Mouse (Mus musculus) liver, embryonic 14.5 days (tissue): ENCODE results near the gene Scn1b. TPM values are rescaled to one million over a fixed set of nuclear protein-coding genes. Genes with fewer than 3 reads are reported as not detected.

ENCODE experiments used
- ATAC-seq: fragments of 200-750 bp; cut with Nextera tagmentation; 2 replicates; pipeline ENCODE4 v1.8.0; 2017; ENCODE audit warnings: moderate number of reproducible peaks, mild to moderate bottlenecking, moderate library complexity; ENCODE audit not compliant: insufficient read depth
- DNase-seq, 3 experiments: peaks; one replicate each; pipeline ENCODE4 v3.0.0-alpha.2; 2012 to 2013; ENCODE audit warnings: low read depth in 3 of 3, low spot score in 3 of 3
- H3K27ac ChIP-seq: fragments of 300-500 bp; sonication (generic); 2 replicates; pipeline ENCODE4 v1.5.1; 2014; ENCODE audit warnings: moderate library complexity, mild to moderate bottlenecking, control low read depth, inconsistent platforms
- H3K27me3 ChIP-seq: fragments of 300-500 bp; sonication (generic); 2 replicates; pipeline ENCODE4 v1.6.1; 2014; ENCODE audit warnings: mild to moderate bottlenecking, low read length, moderate library complexity; ENCODE audit not compliant: control insufficient read depth, insufficient read depth
- H3K36me3 ChIP-seq: fragments of 300-500 bp; sonication (generic); replicated peaks from 2 replicates; pipeline ENCODE4 v1.6.1; 2014; ENCODE audit warnings: low read depth; ENCODE audit not compliant: control insufficient read depth, insufficient read depth
- H3K4me1 ChIP-seq, 2 experiments: fragments of 200-500 bp in 1 of 2; fragments of 300-500 bp in 1 of 2; sonication (generic) in 1 of 2; replicated peaks; 2 replicates each; pipeline ENCODE4 v1.6.1; 2012 to 2014; ENCODE audit warnings: antibody characterized with exemption in 1 of 2, inconsistent platforms in 1 of 2, low read length in 1 of 2; ENCODE audit not compliant: control insufficient read depth in 2 of 2, insufficient read depth in 2 of 2
- H3K4me2 ChIP-seq: fragments of 300-500 bp; sonication (generic); 2 replicates; pipeline ENCODE4 v1.6.1; 2014; ENCODE audit warnings: low read depth, mild to moderate bottlenecking, control low read depth, moderate library complexity
- H3K4me3 ChIP-seq, 2 experiments: fragments of 200-500 bp in 1 of 2; fragments of 300-500 bp in 1 of 2; sonication (generic) in 1 of 2; 2 replicates each; pipeline ENCODE4 v1.5.1; 2012 to 2014; ENCODE audit warnings: low read depth in 2 of 2, low read length in 2 of 2, mild to moderate bottlenecking in 2 of 2, control low read depth in 1 of 2, inconsistent platforms in 1 of 2, moderate library complexity in 1 of 2; ENCODE audit not compliant: insufficient read depth in 1 of 2
- H3K9ac ChIP-seq: fragments of 300-500 bp; sonication (generic); replicated peaks from 2 replicates; pipeline ENCODE4 v1.6.1; 2014; ENCODE audit warnings: mild to moderate bottlenecking, control low read depth, moderate library complexity
- H3K9me3 ChIP-seq: fragments of 300-500 bp; sonication (generic); 2 replicates; pipeline ENCODE4 v1.6.1; 2016; ENCODE audit warnings: low read length, mixed read lengths; ENCODE audit not compliant: control insufficient read depth
- CTCF ChIP-seq: IDR thresholded peaks from 2 replicates; pipeline ENCODE4 v1.5.1; 2016; ENCODE audit warnings: antibody characterized with exemption, low read depth, control low read depth
- EP300 ChIP-seq: IDR thresholded peaks from 2 replicates; pipeline ENCODE4 v1.6.1; 2016; ENCODE audit warnings: antibody characterized with exemption, low read depth
- WGBS: fragments of 180-500 bp; shearing (Covaris S2); extraction: QIAGEN DNeasy Blood & Tissue Kit; methylation state at CpG from one replicate; pipeline ENCODE4 v1.1.7; 2014; ENCODE audit not compliant: insufficient replicate concordance; 5-methylcytosine and 5-hydroxymethylcytosine counted together
- polyA plus RNA-seq, 2 experiments: library from polyadenylated mRNA; depleted of rRNA in 1 of 2; stranded (reverse) in 1 of 2; unstranded in 1 of 2; fragments of >200 nt; fragmentation: Nextera tagmentation in 1 of 2; extraction: Ambion mirVana in 1 of 2; gene quantifications; 2 replicates each; pipeline versions ENCODE4 v1.2.1 to v1.2.3; 2012 to 2014

Scn1b gene
- polyA plus RNA-seq (2012; rRNA removed) (0.97 and 1.0 TPM in 2 replicates), polyA plus RNA-seq (2014; fragmentation: Nextera tagmentation; extraction: Ambion mirVana) (0.45 and 0.52 TPM in 2 replicates)

DNA sequence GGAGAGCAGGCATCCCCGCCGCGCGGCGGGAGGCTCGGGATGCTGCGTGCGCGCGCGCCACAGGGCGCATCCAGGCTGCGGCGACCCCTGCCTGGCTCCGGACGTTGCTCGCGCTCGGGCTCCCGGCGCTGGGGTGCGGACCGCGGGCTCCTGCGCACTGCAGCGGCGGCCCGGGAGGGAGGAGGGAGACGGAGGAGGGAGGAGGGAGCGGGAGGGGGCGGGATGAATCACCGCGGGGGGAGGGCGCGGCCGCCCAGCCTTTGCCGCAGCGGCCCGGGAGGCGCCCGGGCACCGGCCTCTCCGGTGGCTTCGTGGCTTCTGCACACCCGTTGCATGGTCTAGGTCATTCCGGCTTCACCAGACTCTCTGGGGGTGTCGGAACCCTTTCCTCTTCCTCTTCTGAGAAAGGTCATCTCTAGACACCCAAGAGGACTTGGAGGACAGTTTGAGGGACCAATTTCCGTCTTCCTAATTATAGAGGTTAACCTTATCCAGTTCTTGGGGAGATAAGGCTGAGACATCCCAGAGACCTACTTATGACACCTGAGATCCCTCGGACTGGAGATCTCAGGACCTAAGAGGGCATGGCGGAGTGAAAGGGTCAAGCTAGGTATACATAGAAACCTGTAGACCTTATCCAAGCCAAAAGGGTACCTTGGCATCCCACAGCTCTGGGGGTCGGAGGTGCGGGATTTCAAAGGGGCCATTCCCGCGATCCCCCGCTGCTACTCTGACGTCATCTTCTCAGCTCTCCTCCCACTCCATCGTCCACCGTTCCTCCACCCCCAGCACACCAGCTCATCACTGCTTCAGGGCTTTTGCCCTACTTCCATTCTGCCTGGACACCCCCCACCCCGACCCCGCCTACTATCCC, at the start of gene Scn1b:
Scn1b (minus strand) TSS at position 153 of the 874 bp plus-strand sequence.
- Histone ChIP-seq H3K27ac (no peak within 1 kb of the TSS), H3K27me3 (peaks cover 30% of the 10 kb centered on the region), H3K9ac (no peak within 1 kb of the TSS), H3K36me3 (peaks cover 3% of the 10 kb centered on the region), H3K9me3 (no peaks in the 10 kb centered on the region), H3K4me1 (0 out of 4 replicates have a peak, but pooled peaks cover 0 to 2% of the 10 kb centered on the region in 2 experiments), H3K4me2 (peak within 1 kb of the TSS; percentile 54), H3K4me3 (peak within 1 kb of the TSS; percentile 27 to 42)
- 3% methylated on average over 40 of the region's 60 CpGs for WGBS
- ATAC-seq, result peak; percentile 35; the same call in 1 of the 2 replicates
- TF ChIP-seq EP300, result no peak
- no peak for TF ChIP-seq CTCF
- DNase-seq, result no peak

DNA sequence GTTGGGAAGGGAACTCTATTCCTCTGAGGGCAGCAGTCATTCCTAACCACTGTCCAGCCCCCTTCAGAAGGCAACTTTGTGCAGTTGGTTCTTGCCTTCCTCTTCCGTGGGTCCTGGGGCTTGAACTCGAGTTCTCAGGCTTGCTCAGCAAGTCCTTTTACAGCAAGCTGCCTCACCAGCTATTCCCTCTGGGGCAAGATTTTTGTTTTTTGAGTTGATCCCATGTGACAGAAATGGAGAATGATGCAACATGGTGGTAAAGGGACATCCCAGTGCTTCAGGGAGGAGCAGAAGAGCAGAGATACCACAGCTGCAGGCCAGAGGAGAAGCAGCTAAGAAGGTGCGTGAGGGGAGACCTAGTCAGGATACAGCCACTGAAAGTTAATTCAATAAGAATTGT, 48.3 kb upstream of the Scn1b start:
- WGBS, result 55% methylated on average over 3 of the region's 3 CpGs
- H3K9ac ChIP-seq, result no peak overlapping the region
- no peak overlapping the region for H3K4me3 ChIP-seq
- TF ChIP-seq CTCF (no peak), EP300 (no peak)
- ATAC-seq, result no peak
- DNase-seq, result no peak
- no peak overlapping the region for H3K4me2 ChIP-seq
- no peaks in the 10 kb centered on the region for H3K36me3 ChIP-seq
- no peaks in the 10 kb centered on the region for H3K27me3 ChIP-seq
- no peak overlapping the region for H3K27ac ChIP-seq
- no peaks in the 10 kb centered on the region for H3K9me3 ChIP-seq
- H3K4me1 ChIP-seq, result no peaks in the 10 kb centered on the region

DNA sequence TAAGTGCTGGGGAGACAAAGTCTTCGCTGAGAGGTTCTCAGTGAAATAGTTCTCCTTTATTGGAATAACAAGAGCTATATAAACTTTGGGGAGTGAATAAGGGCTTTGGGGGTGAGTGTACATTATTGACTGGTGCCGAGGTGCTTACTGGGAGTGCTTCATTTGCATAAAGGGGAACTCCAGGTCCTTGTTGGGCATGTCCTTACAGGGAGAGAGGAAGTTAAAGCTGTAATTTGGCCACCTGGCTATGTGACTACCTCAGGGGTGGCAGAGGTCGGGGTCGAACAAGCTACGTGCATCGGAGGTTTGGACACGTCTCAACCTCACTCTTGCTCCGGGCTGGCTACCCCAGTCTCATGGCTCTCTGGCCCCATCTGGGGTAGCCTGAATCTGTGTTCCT, 47.7 kb upstream of the Scn1b start:
- H3K9me3 ChIP-seq, result no peaks in the 10 kb centered on the region
- H3K27me3 ChIP-seq, result no peaks in the 10 kb centered on the region
- DNase-seq, result no peak
- no peak for TF ChIP-seq EP300
- TF ChIP-seq CTCF, result no peak
- no peak overlapping the region for H3K4me2 ChIP-seq
- no peak overlapping the region for H3K27ac ChIP-seq
- no peak overlapping the region for H3K9ac ChIP-seq
- H3K4me1 ChIP-seq, result no peaks in the 10 kb centered on the region
- ATAC-seq, result no peak
- no peaks in the 10 kb centered on the region for H3K36me3 ChIP-seq
- no peak overlapping the region for H3K4me3 ChIP-seq
- 61% methylated on average over 8 of the region's 8 CpGs for WGBS

DNA sequence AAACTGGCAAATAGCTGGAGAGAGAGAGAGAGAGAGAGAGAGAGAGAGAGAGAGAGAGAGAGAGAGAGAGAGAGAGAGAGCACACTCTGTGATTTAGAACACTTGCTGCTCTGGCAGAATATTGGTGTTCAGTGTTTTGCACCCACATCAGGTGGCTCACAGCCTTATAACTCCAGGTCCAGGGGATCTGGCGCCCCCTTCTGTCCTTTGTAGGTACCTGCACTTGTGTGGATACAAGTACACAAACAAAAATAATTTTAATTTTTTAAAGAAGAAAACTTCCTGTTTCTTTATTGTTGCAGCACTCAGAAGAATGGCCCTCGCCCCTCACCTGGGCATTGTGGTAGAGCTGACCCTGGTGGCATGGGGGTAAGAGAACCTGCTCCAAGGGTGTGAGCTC, 45.4 kb upstream of the Scn1b start:
- DNase-seq, result no peak
- Histone ChIP-seq H3K4me3 (no peak overlapping the region), H3K27me3 (no peaks in the 10 kb centered on the region), H3K4me1 (peaks cover 0 to 3% of the 10 kb centered on the region in 2 experiments; a peak in 1 of 4 replicates), H3K9ac (no peak overlapping the region), H3K9me3 (no peaks in the 10 kb centered on the region), H3K27ac (no peak overlapping the region), H3K36me3 (no peaks in the 10 kb centered on the region), H3K4me2 (no peak overlapping the region)
- no peak for ATAC-seq
- 3% methylated on average over 2 of the region's 2 CpGs for WGBS
- TF ChIP-seq CTCF (peak; percentile 70), EP300 (no peak)

- TF ChIP-seq EP300, result no peak
- TF ChIP-seq CTCF, result no peak
- DNase-seq, result no peak
- no peak overlapping the region for H3K27ac ChIP-seq
- H3K9me3 ChIP-seq, result no peaks in the 10 kb centered on the region
- H3K4me3 ChIP-seq, result no peak overlapping the region
- H3K36me3 ChIP-seq, result no peaks in the 10 kb centered on the region
- peaks cover 0 to 3% of the 10 kb centered on the region in 2 experiments; a peak in 1 of 4 replicates for H3K4me1 ChIP-seq
- no peaks in the 10 kb centered on the region for H3K27me3 ChIP-seq
- no peak overlapping the region for H3K9ac ChIP-seq
- no peak for ATAC-seq
- WGBS, result 90% methylated on average over 9 of the region's 9 CpGs
- no peak overlapping the region for H3K4me2 ChIP-seq
These were observed 43.7 kb upstream of the Scn1b start for GRCm38 (mm10) chr7:31170520-31170919.
